Mouse (Mus musculus): ENCODE measurements around the gene Olfr221.
"Not testable (repeated sequence)": the region's sequence is repeated elsewhere in the genome, so short reads cannot be mapped to it uniquely, and the experiment has no call there.

Olfr221 gene

DNA sequence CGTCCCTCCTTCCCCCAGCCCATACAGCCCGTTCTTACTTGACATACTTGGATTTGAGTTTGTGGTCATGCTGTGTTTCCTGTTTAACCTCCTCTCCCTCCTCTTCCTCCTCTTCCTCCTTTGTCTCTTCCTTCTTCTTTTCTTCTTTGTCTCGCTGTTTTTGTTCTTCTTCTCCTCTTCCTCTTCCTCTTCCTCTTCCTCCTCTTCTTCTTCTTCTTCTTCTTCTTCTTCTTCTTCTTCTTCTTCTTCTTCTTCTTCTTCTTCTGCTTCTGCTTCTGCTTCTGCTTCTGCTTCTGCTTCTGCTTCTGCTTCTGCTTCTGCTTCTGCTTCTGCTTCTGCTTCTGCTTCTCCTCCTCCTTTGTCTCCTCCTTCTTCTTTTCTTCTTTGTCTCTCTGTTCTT lies at the start of gene Olfr221:
Gene Olfr221, minus strand, starts transcription at position 101 of the 400 bp plus-strand sequence.
- not testable (repeated sequence) for DNase-seq

DNA sequence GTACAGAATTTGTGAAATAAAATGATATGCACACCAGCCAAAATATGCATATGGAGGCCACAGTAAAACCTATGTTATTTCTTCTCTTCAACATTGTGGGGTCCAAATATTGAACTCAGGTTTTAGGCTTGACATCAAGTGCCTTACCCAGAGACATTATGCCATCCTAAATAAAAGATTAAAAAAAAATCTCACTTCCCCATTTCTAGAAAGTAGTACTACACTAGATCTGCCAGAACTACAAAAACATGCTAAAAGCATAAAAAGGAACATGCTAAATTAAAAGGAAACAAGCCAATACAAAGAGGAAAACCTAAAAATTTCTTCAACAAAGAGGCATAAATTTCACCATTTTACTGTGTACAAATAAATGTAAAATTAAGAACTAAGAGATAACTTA lies 40.8 kb upstream of the Olfr221 start:
- DNase-seq = no peak

DNA sequence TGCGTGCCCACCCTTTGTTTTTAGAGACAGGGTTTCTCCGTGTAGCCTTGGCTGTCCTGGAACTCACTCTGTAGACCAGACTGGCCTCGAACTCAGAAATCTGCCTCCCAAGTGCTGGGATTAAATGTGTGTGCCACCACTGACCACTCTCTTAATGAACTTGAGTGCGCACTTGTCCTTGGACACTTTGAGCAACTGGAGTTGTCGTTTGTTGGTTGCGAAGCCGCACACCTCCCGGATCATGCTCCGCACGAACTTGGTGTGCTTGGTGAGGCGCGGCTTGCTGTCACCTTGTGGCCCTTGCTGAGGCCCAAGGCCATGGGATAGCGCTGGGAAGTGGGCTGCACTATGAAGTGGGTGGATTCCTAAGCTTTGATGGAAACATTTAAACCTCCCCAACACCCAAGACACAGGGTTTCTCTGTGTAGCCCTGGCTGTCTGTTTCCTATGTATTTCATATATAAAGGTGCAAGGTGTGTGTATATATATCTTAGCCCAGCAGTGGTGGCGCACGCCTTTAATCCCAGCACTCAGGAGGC lies 29.4 kb upstream of the Olfr221 start:
- no peak for DNase-seq

DNA sequence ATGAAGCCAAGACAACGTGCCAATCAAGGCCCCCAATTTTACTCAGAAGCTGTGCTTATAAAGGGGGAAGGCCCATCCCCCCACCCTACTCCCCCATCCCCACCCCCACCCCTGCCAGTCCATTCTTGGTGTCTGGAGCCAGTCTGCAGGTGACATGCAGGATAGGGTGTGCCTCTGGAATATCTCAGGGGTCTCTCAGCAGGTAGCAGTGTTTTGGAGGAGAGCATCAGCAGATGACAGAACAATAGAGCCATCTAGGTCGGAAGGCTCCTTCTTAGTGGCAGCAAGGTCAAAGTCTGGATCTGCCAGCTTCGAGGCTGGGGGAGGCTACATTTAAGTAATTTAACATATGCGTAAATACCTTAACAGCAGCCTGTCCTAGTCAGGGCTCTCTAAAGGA lies 23.9 kb upstream of the Olfr221 start:
- DNase-seq = no peak

DNA sequence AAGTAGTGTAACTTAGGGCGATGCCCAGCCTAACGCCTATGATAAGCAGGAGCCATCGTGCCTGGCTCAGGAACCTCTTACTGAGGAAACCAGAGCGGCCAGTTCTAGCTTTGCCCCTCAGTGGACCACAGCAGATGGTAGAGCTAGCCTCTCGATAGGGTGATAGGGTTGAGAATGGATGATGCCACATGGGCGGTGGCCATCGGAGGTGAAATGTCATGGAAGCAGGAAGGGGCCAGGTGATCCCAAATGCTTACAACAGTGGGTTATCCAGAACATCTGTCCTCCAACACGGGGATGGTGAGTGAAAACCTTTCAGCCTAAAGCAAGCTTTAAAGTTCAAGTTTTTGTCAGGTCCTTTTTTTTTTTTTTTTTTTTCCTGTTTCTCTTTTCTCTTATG lies 19.5 kb upstream of the Olfr221 start:
- no peak for DNase-seq

DNA sequence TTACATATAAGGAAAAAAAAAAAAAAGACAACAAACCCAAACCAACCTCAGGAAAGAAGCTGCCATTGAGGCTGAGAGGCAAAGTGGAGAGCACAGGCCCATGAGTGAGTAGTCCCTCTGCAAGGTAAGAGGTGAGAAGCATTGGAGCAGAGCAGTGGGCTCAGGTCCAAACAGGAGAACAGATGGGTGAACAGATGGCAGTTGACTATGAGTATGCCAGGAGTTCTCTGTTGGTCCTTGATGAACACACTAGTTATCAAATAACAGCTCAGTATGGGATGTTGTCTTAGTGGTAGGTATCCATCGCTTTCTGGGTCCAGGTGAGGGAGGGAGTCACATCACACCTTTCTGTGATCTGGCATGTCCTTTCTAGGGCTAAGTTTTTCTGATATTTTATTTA lies 18.5 kb upstream of the Olfr221 start:
- DNase-seq = no peak

DNA sequence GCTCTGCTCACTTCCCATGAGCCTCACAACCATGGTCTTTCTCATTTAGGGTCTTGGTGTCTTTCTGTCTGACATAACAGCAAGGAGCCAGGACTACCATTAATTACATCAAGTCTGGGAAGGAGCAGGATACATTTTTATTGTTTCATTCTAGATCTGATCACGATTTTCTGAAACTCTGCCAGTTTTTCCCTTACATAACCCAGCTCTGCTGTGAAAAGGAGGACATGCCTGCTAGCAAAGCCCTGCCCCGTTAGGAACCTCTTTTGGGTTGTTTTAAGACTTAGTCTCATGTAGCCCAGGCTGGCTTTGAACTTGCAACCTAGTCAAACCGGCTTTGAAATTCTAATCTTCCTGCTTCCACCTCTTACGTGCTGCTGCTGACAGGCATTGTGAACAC lies 17.7 kb upstream of the Olfr221 start:
- DNase-seq = no peak

DNA sequence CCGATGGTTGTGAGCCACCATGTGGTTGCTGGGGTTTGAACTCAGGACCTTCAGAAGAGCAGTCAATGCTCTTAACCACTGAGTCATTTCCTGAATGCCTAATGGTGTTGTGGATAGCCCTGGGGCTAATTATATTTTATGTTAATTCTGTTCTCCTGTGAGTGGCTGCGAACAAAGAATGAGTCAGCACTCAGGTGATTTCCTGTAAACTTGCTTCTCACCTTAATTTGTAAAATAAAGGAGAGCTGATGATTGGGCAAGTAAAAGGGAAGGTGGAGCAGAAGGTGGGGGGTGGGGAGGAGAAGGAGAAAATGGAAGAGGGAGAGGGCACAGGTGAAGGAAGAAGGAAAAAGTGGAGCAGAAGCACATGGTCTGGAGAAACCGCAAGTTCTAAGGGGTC lies 10.5 kb upstream of the Olfr221 start:
- DNase-seq = not testable (repeated sequence)

DNA sequence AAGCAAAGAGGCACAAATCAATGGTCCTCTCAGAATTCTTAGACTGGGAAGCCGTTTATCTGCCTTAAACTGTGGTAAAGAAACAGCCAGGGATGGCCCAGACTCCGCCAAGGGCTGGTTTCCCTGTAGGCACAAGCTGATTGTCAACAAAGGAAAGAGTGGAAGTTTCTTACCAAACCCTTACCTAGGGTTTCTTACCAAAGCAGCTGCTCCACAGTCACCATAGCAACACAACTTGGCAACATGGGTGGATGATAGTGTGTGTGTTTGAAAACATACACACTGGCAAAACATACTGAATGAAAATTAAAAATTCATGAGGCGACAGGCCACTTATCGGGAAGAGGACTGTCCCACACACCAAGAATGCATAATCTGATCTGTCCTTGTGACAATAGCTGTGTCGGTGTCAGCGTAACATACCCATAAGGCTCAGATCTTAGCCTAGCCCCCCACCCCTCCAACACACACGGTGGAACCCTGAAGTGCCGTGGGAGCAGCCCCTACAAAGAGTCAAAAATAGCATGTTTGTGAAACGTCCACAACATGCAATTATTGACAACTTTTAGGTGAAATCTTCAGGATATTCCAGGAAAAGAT lies 3.8 kb upstream of the Olfr221 start:
- DNase-seq = no peak

DNA sequence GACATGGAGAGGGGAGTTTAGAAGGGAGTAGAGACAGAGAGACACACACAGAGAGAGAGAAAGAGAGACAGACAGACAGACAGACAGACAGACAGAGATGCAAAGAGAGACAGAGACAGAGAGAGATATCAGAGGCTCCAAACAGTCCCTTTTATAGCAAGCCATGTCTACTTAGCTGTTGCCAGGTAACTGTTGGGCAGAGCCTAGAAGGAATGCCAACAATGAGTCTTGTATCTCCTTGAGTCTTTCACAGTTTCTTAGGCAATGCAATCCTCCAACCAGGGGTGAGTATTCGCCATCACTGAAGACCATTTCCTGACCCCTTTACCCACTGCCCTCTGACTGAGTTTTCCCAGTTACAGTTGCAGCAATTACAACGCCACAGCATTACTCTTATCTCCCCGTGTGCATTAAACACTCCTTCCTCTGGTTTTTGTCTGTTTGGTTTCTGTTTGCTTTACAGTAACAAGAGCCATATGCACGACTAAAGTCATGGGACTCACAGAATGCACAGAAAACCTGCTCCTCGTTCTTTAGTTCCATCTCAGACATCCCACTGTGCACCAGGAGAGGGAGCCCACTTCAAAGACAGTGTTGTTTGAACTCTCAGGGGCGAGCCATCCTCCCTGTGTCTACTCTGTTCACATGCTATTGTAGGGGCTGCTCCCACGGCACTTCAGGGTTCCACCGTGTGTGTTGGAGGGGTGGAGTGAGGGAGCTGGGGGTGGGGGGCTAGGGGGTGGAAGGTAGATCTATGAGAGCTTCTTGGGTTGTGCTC lies 2.8 kb upstream of the Olfr221 start:
- peak; percentile 60 for DNase-seq

DNA sequence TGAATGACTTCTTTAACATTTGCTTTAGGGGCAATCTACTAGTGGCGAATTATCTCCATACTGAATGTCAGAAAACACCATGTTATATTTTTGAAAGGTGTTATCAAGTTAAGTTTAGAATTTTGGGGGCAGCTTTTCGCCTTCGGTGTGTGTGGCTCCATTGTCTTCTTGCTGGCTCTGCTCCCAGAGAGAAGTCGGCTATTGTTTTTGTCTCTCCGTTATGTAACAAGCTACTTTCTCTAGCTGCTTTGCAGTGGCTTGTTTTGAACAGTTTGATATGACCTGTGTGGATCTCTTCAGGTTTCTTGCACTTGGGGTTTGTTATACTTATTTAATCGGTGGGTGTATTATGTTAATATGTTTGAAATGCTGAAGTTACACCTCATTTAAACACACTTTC lies 1.2 kb upstream of the Olfr221 start:
- no peak for DNase-seq

DNA sequence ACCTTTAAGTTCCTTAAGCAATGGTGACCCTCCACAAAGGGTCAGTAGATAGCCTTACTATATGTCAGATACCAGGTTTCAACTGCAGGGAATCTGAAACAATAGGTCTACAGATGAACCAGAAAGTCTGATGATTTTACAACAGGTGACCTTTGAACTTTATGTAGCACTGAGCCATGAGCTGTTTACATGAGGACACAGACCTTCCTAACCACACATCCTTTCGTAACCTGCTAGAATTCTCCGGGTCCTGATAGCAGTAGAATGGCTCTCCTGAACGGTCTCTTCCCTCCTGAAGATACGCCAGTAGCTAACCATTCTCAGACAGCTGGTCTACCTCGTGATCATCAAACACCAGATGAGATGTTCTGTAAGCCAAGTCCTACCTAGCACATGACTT lies 2.9 kb downstream of the Olfr221 start:
- DNase-seq = no peak

DNA sequence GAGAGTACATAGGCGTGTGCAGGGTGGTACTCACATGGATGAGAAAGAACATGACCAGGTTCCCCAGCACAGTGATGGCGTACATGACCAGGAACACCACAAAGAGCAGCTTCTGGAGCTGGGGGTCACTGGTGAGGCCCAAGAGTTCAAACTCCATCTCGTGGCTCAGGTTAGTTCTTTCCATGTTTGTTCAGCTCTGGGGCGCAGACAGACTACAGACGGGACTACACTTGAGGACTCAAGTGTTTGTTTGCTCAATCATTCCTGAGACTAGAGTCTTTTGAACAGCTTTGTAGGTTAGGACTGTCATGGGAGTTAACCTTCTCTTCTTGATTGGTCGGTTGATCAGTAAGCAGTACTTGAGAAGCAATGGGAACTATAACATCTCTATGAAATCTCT lies 6.3 kb downstream of the Olfr221 start:
- no peak for DNase-seq

DNA sequence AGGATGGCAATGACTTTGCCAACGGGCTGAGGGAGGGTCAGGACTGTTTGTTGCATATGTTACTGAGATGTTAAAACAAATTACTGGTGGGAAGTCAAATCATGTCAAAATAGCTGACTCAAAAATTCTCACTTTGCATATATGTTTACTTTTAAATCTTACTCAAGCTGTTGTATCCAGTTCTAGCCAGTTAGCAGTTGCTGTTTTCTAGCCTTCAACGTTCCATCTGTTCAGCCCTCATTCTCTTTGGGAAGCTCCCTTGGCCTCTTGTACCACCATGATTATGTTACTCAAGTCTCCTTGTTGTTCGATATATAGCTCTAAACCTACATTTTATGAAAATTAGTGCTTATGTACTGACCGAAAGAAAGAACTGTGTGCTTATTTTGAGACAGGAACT lies 15.9 kb downstream of the Olfr221 start:
- DNase-seq = no peak

DNA sequence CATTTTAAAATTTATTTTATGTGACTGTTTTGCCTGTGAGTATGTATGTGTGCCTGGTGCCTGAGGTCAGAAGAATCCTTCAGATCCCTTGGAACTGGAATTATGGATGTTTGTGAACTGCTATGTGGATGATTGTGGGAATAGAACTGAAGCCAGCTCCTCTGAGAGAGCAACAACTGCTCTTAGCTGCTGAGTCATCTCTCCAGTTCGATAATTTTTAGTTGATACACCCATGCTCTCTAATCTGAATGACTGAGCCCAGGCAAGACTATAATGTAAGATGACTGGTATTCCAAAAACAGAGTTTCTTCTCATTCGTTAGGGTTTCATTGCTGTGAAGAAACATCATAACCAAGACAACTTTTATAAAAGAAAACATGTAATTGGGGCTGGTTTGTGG lies 18.1 kb downstream of the Olfr221 start:
- no peak for DNase-seq

DNA sequence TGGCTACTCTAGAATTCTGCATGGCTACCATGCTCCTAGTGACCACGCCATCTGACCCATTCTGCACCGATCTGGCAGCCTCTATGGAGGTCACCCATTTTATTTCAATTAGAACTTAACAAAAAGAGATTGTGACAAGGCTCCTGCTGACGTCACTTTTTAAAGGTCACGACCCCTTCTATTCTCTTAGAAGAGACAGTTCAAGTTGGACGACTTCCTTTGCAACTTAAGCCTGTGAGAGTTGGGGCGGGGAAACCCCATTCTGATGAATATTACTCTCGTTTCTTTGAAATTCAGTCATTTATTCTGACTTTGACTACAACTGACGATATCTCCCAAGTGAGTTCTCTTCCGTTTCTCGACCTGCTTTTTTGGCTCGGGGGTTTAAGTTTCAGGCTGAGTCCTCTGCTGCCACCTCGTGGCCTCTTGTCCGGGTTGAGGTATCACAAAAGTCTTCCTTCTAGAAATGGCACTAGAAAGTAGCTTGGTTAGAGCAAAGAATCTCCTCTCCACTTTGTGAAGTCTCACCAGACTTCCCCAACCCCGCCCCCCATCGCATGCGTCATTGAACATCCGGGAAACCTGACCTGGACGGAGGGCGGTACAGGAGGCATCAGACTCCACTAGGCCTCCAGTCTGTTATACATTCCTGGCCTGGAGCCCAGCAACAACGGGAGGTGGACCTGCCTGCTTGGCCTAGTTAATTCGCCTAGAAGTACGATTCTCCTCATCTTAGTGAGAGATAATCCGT lies 19.4 kb downstream of the Olfr221 start:
- peak; percentile 95 for DNase-seq

DNA sequence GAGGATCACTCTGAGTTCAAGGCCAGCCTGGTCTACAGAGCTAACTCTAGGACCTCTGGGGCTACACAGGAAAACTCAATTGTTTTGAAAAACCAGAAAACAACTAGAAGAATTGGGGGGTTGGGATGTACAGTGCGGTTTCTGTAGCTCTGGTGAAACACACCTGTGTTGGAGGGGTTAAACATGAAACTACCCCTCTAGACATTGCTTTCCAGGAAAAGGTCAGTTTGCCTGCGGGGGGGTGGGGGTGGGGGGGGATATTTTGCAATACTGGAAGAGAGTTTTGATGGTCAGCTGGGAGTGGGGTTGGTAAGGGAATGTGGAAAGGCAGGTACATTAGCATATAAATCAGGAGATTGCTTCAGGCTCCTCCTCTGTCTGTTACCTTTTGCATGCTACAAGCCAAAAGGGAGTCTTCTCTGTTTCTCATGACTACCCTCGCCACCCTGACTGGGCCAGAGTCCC lies 20.0 kb downstream of the Olfr221 start:
- DNase-seq = no peak

DNA sequence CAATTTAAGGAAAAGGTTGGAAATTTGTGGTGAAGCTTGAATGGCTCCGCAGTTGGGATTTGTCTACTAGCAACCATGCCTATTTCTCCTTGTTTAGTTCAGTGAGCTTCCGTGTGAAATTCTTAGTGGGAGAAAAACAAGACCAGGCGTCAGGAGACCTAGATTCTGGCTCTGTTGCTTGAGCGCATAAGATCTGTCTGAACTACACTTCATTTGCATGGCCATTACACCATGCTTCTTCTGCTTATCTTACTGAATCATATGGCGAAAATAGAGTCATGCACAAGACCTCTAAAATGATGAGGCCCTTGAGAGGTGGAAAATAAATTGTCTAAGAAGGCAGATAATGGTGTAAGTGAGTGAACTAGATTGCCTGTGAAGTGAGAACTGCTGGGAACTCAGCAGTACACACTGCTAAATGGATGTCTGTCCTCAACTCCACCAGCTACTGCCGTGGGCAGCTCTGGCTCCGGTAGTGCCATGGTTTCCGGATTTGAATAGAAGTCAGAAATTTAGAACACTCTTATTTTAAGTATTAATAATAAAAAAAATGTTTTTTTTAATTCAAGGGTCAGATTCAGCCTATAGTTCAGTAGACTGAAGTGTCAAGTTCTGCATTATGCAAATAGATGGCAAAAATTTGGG lies 20.6 kb downstream of the Olfr221 start:
- no peak for DNase-seq

DNA sequence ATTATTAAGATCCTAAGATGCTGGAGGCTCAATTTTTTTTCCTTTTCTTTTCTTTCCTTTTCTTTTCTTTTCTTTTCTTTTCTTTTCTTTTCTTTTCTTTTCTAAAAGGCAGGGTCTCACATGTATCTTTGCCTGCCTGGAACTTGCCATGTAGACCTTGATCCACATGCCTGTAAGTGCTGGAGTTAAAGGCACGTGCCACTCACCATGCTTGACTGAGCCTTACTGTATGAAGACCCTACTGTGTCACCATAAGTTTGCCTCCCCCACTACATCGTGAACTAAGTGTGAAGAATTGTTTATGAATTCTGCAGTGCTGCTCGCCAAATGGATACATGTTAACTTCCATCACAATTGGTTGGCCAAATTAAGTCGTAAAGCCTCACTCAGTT lies 21.1 kb downstream of the Olfr221 start:
- DNase-seq = no peak

DNA sequence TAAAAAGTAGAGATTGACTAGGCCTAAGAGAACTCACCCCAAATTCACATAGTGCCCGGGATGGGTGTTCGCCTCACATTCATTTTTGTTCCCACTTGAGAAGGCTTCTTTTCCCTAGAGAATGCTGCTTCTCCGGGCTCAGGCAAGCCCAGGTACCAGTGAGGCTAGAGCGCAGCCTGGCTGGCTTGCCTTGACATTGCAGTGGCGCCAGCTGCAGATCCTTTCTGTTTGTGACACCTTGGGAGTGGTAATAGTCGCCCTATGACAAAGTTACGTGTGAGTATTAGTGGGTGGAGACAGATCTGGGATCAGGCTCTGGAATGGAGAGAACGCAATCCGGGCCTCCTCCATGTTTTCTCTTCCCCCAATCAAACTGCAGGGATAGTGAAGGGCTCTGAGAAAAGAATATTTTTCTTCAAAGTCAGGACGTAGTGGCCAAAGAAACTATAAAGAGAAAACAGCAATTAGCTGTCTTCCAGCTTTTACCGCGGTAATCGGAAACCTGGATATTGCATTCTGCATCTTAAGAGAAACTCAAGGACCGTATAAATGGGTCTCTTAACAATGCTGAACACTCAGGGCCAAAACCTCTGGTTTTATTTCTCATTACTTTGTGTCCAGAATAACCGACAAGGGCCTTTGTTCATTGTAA lies 21.6 kb downstream of the Olfr221 start, which contains the start of gene Zfp219:
Gene Zfp219, minus strand, starts transcription at position 248 of the 652 bp plus-strand sequence.
- DNase-seq = peak; percentile 77

DNA sequence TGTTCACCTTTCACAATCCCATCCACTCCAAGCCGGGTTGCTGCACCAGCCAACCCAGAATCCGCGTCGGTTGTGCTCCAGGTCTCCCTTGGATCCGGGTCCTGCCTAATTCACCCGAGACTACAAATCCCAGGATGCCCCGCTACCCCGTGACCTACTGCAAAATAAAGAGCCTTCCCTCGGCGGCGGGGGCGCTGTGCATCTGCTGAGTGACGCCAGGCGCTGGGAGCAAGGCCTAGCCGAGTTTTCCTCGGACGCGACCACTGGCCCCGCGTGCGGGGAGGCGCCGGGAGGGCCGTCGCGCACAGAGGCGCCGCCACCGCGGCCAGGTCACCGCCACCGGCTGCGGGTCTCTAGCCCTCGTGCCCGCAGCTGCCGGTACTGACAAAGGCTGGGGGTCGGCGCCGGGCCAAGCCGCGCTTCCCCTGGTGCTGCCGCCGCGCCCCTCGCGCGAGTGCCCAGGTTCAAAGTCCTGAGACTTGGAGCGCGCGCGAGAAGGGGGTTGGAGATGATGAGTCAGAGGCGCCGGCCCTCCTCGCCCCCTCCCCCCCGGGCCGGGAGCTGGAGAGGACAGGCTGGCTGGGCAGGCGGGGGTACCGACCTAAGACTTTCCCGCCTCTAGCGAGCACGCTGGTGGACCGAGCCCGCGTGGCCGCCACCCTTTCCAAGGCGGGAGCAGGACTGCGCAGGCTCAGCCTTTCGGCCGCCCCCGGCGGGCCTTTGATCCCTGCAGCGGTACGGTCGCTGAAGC lies 22.5 kb downstream of the Olfr221 start:
- DNase-seq = peak; percentile 99
